Mouse (Mus musculus): ENCODE measurements around the gene Maz. TPM values are rescaled to one million over a fixed set of nuclear protein-coding genes. Genes with fewer than 3 reads are reported as not detected.

Gene Maz
- polyA plus RNA-seq, 1 experiment from 2014 or later, result 78.0 TPM

Small RNA genes within 50 kb of the gene (microRNA-seq; reads per million reads assigned to microRNA genes)
- gene Gm44343, result not detected

Other genes starting within 250 kb of the Maz start
- 0.37 and 0.57 TPM in 2 replicates for gene Tbx6, start 245.6 kb downstream of the Maz start, polyA plus RNA-seq (2015; fragmentation: Nextera tagmentation; extraction: Ambion mirVana)
- gene Ppp4c, start 234.5 kb downstream of the Maz start, polyA plus RNA-seq (2015; fragmentation: Nextera tagmentation; extraction: Ambion mirVana), result 191 and 192 TPM in 2 replicates
- gene Fam57b, start 229.4 kb downstream of the Maz start, polyA plus RNA-seq (2015; fragmentation: Nextera tagmentation; extraction: Ambion mirVana), result 60.4 and 65.4 TPM in 2 replicates
- gene 4930451I11Rik, start 195.4 kb downstream of the Maz start, polyA plus RNA-seq (2015; fragmentation: Nextera tagmentation; extraction: Ambion mirVana), result not detected in 2 replicates
- gene Doc2a, start 179.6 kb downstream of the Maz start, polyA plus RNA-seq (2015; fragmentation: Nextera tagmentation; extraction: Ambion mirVana), result 19.8 and 23.8 TPM in 2 replicates
- gene Hirip3, start 165.1 kb downstream of the Maz start, polyA plus RNA-seq (2015; fragmentation: Nextera tagmentation; extraction: Ambion mirVana), result 16.7 and 22.8 TPM in 2 replicates
- 94.4 and 100 TPM in 2 replicates for gene Ino80e, start 164.7 kb downstream of the Maz start, polyA plus RNA-seq (2015; fragmentation: Nextera tagmentation; extraction: Ambion mirVana)
- gene Taok2, start 142.3 kb downstream of the Maz start, polyA plus RNA-seq (2015; fragmentation: Nextera tagmentation; extraction: Ambion mirVana), result 66.8 and 70.9 TPM in 2 replicates
- 33.2 and 36.1 TPM in 2 replicates for gene Tmem219, start 104.1 kb downstream of the Maz start, polyA plus RNA-seq (2015; fragmentation: Nextera tagmentation; extraction: Ambion mirVana)
- gene Kctd13, start 98.2 kb downstream of the Maz start, polyA plus RNA-seq (2015; fragmentation: Nextera tagmentation; extraction: Ambion mirVana), result 133 and 136 TPM in 2 replicates
- gene Asphd1, start 77.5 kb downstream of the Maz start, polyA plus RNA-seq (2015; fragmentation: Nextera tagmentation; extraction: Ambion mirVana), result 7.8 and 8.9 TPM in 2 replicates
- gene Sez6l2, start 76.5 kb downstream of the Maz start, polyA plus RNA-seq (2015; fragmentation: Nextera tagmentation; extraction: Ambion mirVana), result 50.5 and 56.2 TPM in 2 replicates
- 136 and 150 TPM in 2 replicates for gene Cdipt, start 51.1 kb downstream of the Maz start, polyA plus RNA-seq (2015; fragmentation: Nextera tagmentation; extraction: Ambion mirVana)
- gene Cdiptos, start 50.9 kb downstream of the Maz start, polyA plus RNA-seq (2015; fragmentation: Nextera tagmentation; extraction: Ambion mirVana), result 1.1 and 1.5 TPM in 2 replicates
- gene Mvp, start 12.4 kb downstream of the Maz start, polyA plus RNA-seq (2015; fragmentation: Nextera tagmentation; extraction: Ambion mirVana), result 4.0 and 4.5 TPM in 2 replicates
- gene Pagr1b, start 10.6 kb downstream of the Maz start, polyA plus RNA-seq (2015; fragmentation: Nextera tagmentation; extraction: Ambion mirVana), result 1.0 TPM in 1 of 2 replicates, not detected in the other
- gene Pagr1a, start 9.7 kb downstream of the Maz start, polyA plus RNA-seq (2015; fragmentation: Nextera tagmentation; extraction: Ambion mirVana), result 46.9 and 73.4 TPM in 2 replicates
- gene Gm42742, start 5.9 kb downstream of the Maz start, polyA plus RNA-seq (2015; fragmentation: Nextera tagmentation; extraction: Ambion mirVana), result 44.9 and 52.6 TPM in 2 replicates
- 40.7 and 42.3 TPM in 2 replicates for gene Prrt2, start 5.8 kb downstream of the Maz start, polyA plus RNA-seq (2015; fragmentation: Nextera tagmentation; extraction: Ambion mirVana)
- 21.4 and 24.8 TPM in 2 replicates for gene Kif22, start 15.4 kb upstream of the Maz start, polyA plus RNA-seq (2015; fragmentation: Nextera tagmentation; extraction: Ambion mirVana)
- not detected in 2 replicates for gene Zg16, start 60.3 kb upstream of the Maz start, polyA plus RNA-seq (2015; fragmentation: Nextera tagmentation; extraction: Ambion mirVana)
- gene AI467606, start 64.3 kb upstream of the Maz start, polyA plus RNA-seq (2015; fragmentation: Nextera tagmentation; extraction: Ambion mirVana), result 1.9 and 2.3 TPM in 2 replicates
- gene Qprt, start 95.2 kb upstream of the Maz start, polyA plus RNA-seq (2015; fragmentation: Nextera tagmentation; extraction: Ambion mirVana), result 0.76 and 0.83 TPM in 2 replicates
- gene Spn, start 110.8 kb upstream of the Maz start, polyA plus RNA-seq (2015; fragmentation: Nextera tagmentation; extraction: Ambion mirVana), result 0.04 TPM in 1 of 2 replicates, not detected in the other
- 82.1 and 82.6 TPM in 2 replicates for gene Cd2bp2, start 169.0 kb upstream of the Maz start, polyA plus RNA-seq (2015; fragmentation: Nextera tagmentation; extraction: Ambion mirVana)
- 39.6 and 44.8 TPM in 2 replicates for gene Tbc1d10b, start 181.4 kb upstream of the Maz start, polyA plus RNA-seq (2015; fragmentation: Nextera tagmentation; extraction: Ambion mirVana)
- 3.9 and 5.0 TPM in 2 replicates for gene Mylpf, start 181.9 kb upstream of the Maz start, polyA plus RNA-seq (2015; fragmentation: Nextera tagmentation; extraction: Ambion mirVana)
- gene Zfp553, start 206.0 kb upstream of the Maz start, polyA plus RNA-seq (2015; fragmentation: Nextera tagmentation; extraction: Ambion mirVana), result 63.7 and 64.1 TPM in 2 replicates
- gene Sept1, start 206.1 kb upstream of the Maz start, polyA plus RNA-seq (2015; fragmentation: Nextera tagmentation; extraction: Ambion mirVana), result 17.0 and 18.2 TPM in 2 replicates
- 72.0 and 73.1 TPM in 2 replicates for gene Zfp771, start 217.2 kb upstream of the Maz start, polyA plus RNA-seq (2015; fragmentation: Nextera tagmentation; extraction: Ambion mirVana)
- gene Dctpp1, start 233.7 kb upstream of the Maz start, polyA plus RNA-seq (2015; fragmentation: Nextera tagmentation; extraction: Ambion mirVana), result 114 and 118 TPM in 2 replicates
- 59.9 and 62.3 TPM in 2 replicates for gene Sephs2, start 247.0 kb upstream of the Maz start, polyA plus RNA-seq (2015; fragmentation: Nextera tagmentation; extraction: Ambion mirVana)

Data from midbrain, embryonic 15.5 days (tissue).